Mouse (Mus musculus): Measurements from ENCODE around the gene Chrnd. TPM values are rescaled to one million over a fixed set of nuclear protein-coding genes. Genes with fewer than 3 reads are reported as not detected.
A peak's percentile ranks its signal among the peaks of the same experiment; 100 is the strongest.

Gene Chrnd
- polyA plus RNA-seq, 1 experiment from 2014 or later, result 0.10 TPM

GRCm38 (mm10) chr1:87211431-87211830 lies 21.0 kb downstream of the Chrnd start:
- peaks cover 27% of the 10 kb centered on the region for H3K27me3 ChIP-seq
- 88% methylated on average over 4 of the region's 4 CpGs for WGBS

GRCm38 (mm10) chr1:87213735-87214704 lies 23.6 kb downstream of the Chrnd start, which contains the start of gene Eif4e2:
Gene Eif4e2 (plus strand): TSS chr1:87213914.
- H3K9me3 ChIP-seq, result no peaks in the 10 kb centered on the region
- 0 out of 2 replicates have a peak, but pooled peaks cover 4% of the 10 kb centered on the region for H3K36me3 ChIP-seq (replicated peaks)
- peak within 1 kb of the TSS; percentile 95 for H3K9ac ChIP-seq
- peaks cover 34% of the 10 kb centered on the region for H3K4me1 ChIP-seq
- peak; percentile 98 for ATAC-seq (ENCODE audit: low FRiP score)
- H3K4me3 ChIP-seq (replicated peaks), result peak within 1 kb of the TSS; percentile 86
- H3K27me3 ChIP-seq, result 0 out of 2 replicates have a peak, but pooled peaks cover 4% of the 10 kb centered on the region
- under 1% methylated on average over 88 of the region's 99 CpGs for WGBS
- peak within 1 kb of the TSS; percentile 79 for H3K4me2 ChIP-seq
- peak within 1 kb of the TSS; percentile 98 for H3K27ac ChIP-seq

More at GRCm38 (mm10) chr1:87211431-87211830, 21.0 kb downstream of the Chrnd start:
- no peak overlapping the region for H3K4me2 ChIP-seq
- H3K9ac ChIP-seq, result no peak overlapping the region
- no peak overlapping the region for H3K4me3 ChIP-seq (replicated peaks)
- H3K4me1 ChIP-seq, result peaks cover 26% of the 10 kb centered on the region
- H3K36me3 ChIP-seq (replicated peaks), result no peaks in the 10 kb centered on the region
- ATAC-seq (ENCODE audit: low FRiP score), result no peak
- no peaks in the 10 kb centered on the region for H3K9me3 ChIP-seq
- no peak overlapping the region for H3K27ac ChIP-seq

- Histone ChIP-seq H3K27ac (peak overlapping the region; percentile 98), H3K9me3 (no peaks in the 10 kb centered on the region), H3K36me3 (replicated peaks) (peaks cover 9% of the 10 kb centered on the region), H3K4me1 (peaks cover 34% of the 10 kb centered on the region), H3K4me2 (peak overlapping the region; percentile 79), H3K27me3 (0 out of 2 replicates have a peak, but pooled peaks cover under 1% of the 10 kb centered on the region), H3K9ac (peak overlapping the region; percentile 95), H3K4me3 (replicated peaks) (peak overlapping the region; percentile 86)
- 50% methylated on average over 4 of the region's 4 CpGs for WGBS
- no peak for ATAC-seq (ENCODE audit: low FRiP score)
These were observed 24.3 kb downstream of the Chrnd start for GRCm38 (mm10) chr1:87214748-87215147.

GRCm38 (mm10) chr1:87217938-87218337 lies 27.5 kb downstream of the Chrnd start:
- Histone ChIP-seq H3K27me3 (no peaks in the 10 kb centered on the region), H3K27ac (no peak overlapping the region), H3K9ac (no peak overlapping the region), H3K4me2 (no peak overlapping the region), H3K4me3 (replicated peaks) (no peak overlapping the region), H3K9me3 (no peaks in the 10 kb centered on the region), H3K4me1 (peaks cover 33% of the 10 kb centered on the region), H3K36me3 (replicated peaks) (peaks cover 40% of the 10 kb centered on the region)
- no peak for ATAC-seq (ENCODE audit: low FRiP score)
- 79% methylated on average over 3 of the region's 3 CpGs for WGBS

- no peak overlapping the region for H3K4me3 ChIP-seq (replicated peaks)
- H3K36me3 ChIP-seq (replicated peaks), result peaks cover 97% of the 10 kb centered on the region
- H3K27ac ChIP-seq, result no peak overlapping the region
- 93% methylated on average over 8 of the region's 8 CpGs for WGBS
- ATAC-seq (ENCODE audit: low FRiP score), result no peak
- no peaks in the 10 kb centered on the region for H3K9me3 ChIP-seq
- no peak overlapping the region for H3K9ac ChIP-seq
- no peaks in the 10 kb centered on the region for H3K4me1 ChIP-seq
- no peaks in the 10 kb centered on the region for H3K27me3 ChIP-seq
- no peak overlapping the region for H3K4me2 ChIP-seq
These were observed 35.3 kb downstream of the Chrnd start for GRCm38 (mm10) chr1:87225739-87226138.

- H3K4me3 ChIP-seq (replicated peaks), result no peak overlapping the region
- no peaks in the 10 kb centered on the region for H3K9me3 ChIP-seq
- H3K36me3 ChIP-seq (replicated peaks), result peaks cover 96% of the 10 kb centered on the region
- H3K4me2 ChIP-seq, result no peak overlapping the region
- H3K4me1 ChIP-seq, result no peaks in the 10 kb centered on the region
- H3K27me3 ChIP-seq, result no peaks in the 10 kb centered on the region
- no peak overlapping the region for H3K27ac ChIP-seq
- ATAC-seq (ENCODE audit: low FRiP score), result no peak
- no peak overlapping the region for H3K9ac ChIP-seq
- WGBS, result 96% methylated on average over 1 of the region's 1 CpGs
These were observed 36.2 kb downstream of the Chrnd start for GRCm38 (mm10) chr1:87226409-87227159.

GRCm38 (mm10) chr1:87227160-87227550 lies 36.7 kb downstream of the Chrnd start:
- Histone ChIP-seq H3K36me3 (replicated peaks) (peaks cover 96% of the 10 kb centered on the region), H3K4me2 (no peak overlapping the region), H3K27ac (no peak overlapping the region), H3K9me3 (no peaks in the 10 kb centered on the region), H3K4me1 (no peaks in the 10 kb centered on the region), H3K9ac (no peak overlapping the region), H3K27me3 (no peaks in the 10 kb centered on the region), H3K4me3 (replicated peaks) (no peak overlapping the region)
- ATAC-seq (ENCODE audit: low FRiP score), result no peak
- WGBS, result 95% methylated on average over 3 of the region's 3 CpGs

- ATAC-seq (ENCODE audit: low FRiP score), result no peak
- peaks cover 95% of the 10 kb centered on the region for H3K36me3 ChIP-seq (replicated peaks)
- no peaks in the 10 kb centered on the region for H3K4me1 ChIP-seq
- H3K9ac ChIP-seq, result no peak overlapping the region
- 65% methylated on average over 5 of the region's 5 CpGs for WGBS
- H3K9me3 ChIP-seq, result no peaks in the 10 kb centered on the region
- no peaks in the 10 kb centered on the region for H3K27me3 ChIP-seq
- H3K4me3 ChIP-seq (replicated peaks), result no peak overlapping the region
- H3K27ac ChIP-seq, result no peak overlapping the region
- no peak overlapping the region for H3K4me2 ChIP-seq
These were observed 40.2 kb downstream of the Chrnd start for GRCm38 (mm10) chr1:87230606-87231005.

- Histone ChIP-seq H3K27me3 (no peaks in the 10 kb centered on the region), H3K4me2 (no peak overlapping the region), H3K27ac (no peak overlapping the region), H3K9me3 (no peaks in the 10 kb centered on the region), H3K4me3 (replicated peaks) (no peak overlapping the region), H3K36me3 (replicated peaks) (peaks cover 94% of the 10 kb centered on the region), H3K4me1 (no peaks in the 10 kb centered on the region), H3K9ac (no peak overlapping the region)
- WGBS, result 82% methylated on average over 7 of the region's 7 CpGs
- no peak for ATAC-seq (ENCODE audit: low FRiP score)
These were observed 41.8 kb downstream of the Chrnd start for GRCm38 (mm10) chr1:87232197-87232596.

- no peak for ATAC-seq (ENCODE audit: low FRiP score)
- Histone ChIP-seq H3K9ac (no peak overlapping the region), H3K4me2 (no peak overlapping the region), H3K9me3 (no peaks in the 10 kb centered on the region), H3K27me3 (no peaks in the 10 kb centered on the region), H3K27ac (no peak overlapping the region), H3K36me3 (replicated peaks) (peaks cover 53% of the 10 kb centered on the region), H3K4me3 (replicated peaks) (no peak overlapping the region), H3K4me1 (no peaks in the 10 kb centered on the region)
- 77% methylated on average over 8 of the region's 8 CpGs for WGBS
These were observed 48.6 kb downstream of the Chrnd start for GRCm38 (mm10) chr1:87239056-87239455.

GRCm38 (mm10) chr1:87243021-87243420 lies 52.6 kb downstream of the Chrnd start:
- no peak for ATAC-seq (ENCODE audit: low FRiP score)
- WGBS, result 91% methylated on average over 8 of the region's 8 CpGs

GRCm38 (mm10) chr1:87245430-87245829 lies 55.0 kb downstream of the Chrnd start:
- no peaks in the 10 kb centered on the region for H3K36me3 ChIP-seq (replicated peaks)
- no peak overlapping the region for H3K4me3 ChIP-seq (replicated peaks)
- H3K27ac ChIP-seq, result no peak overlapping the region
- H3K4me2 ChIP-seq, result no peak overlapping the region
- 44% methylated on average over 1 of the region's 1 CpGs for WGBS
- ATAC-seq (ENCODE audit: low FRiP score), result no peak
- H3K9ac ChIP-seq, result no peak overlapping the region
- H3K9me3 ChIP-seq, result no peaks in the 10 kb centered on the region
- no peaks in the 10 kb centered on the region for H3K4me1 ChIP-seq
- H3K27me3 ChIP-seq, result no peaks in the 10 kb centered on the region

More at GRCm38 (mm10) chr1:87243021-87243420, 52.6 kb downstream of the Chrnd start:
- Histone ChIP-seq H3K27me3 (no peaks in the 10 kb centered on the region), H3K9ac (no peak overlapping the region), H3K9me3 (no peaks in the 10 kb centered on the region), H3K36me3 (replicated peaks) (peaks cover 18% of the 10 kb centered on the region), H3K4me1 (no peaks in the 10 kb centered on the region), H3K4me3 (replicated peaks) (no peak overlapping the region), H3K4me2 (no peak overlapping the region), H3K27ac (no peak overlapping the region)
